Mouse (Mus musculus) megakaryocyte, embryonic 14.5 days (primary cell): ENCODE data around the gene Krtcap2.

Experiments
- FLI1 ChIP-seq: IDR thresholded peaks from 2 replicates; pipeline ENCODE4 v1.6.1; 2012; ENCODE audit warnings: low read length, inconsistent platforms, mixed read lengths
- GATA1 ChIP-seq: IDR thresholded peaks from 3 replicates; pipeline ENCODE4 v1.6.1; 2012; ENCODE audit warnings: mixed read lengths, low read length, inconsistent platforms, borderline replicate concordance

DNA sequence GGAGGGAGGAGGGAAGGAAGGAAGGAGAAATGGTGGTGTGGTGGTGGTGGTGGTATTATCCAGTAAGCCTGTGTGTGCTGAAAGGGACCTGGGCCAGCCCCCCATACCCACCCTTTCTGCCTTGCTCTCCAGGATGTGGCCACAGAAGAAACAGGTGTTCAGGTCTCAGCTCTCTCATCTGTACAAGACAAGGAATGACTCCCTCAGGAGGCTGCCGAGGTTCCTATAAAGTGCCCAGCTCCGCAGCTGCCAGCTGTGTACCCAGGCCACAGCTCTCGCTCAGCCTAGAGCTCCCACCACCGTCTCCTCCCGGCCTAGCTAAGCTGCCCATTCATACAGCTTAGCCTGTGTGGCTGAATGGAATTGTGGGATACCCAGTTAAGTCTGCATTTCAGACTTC, 46.5 kb downstream of the Krtcap2 start:
- TF ChIP-seq FLI1 (no peak), GATA1 (no peak)
